Mouse (Mus musculus): ENCODE results near the gene Rab7b.

DNA sequence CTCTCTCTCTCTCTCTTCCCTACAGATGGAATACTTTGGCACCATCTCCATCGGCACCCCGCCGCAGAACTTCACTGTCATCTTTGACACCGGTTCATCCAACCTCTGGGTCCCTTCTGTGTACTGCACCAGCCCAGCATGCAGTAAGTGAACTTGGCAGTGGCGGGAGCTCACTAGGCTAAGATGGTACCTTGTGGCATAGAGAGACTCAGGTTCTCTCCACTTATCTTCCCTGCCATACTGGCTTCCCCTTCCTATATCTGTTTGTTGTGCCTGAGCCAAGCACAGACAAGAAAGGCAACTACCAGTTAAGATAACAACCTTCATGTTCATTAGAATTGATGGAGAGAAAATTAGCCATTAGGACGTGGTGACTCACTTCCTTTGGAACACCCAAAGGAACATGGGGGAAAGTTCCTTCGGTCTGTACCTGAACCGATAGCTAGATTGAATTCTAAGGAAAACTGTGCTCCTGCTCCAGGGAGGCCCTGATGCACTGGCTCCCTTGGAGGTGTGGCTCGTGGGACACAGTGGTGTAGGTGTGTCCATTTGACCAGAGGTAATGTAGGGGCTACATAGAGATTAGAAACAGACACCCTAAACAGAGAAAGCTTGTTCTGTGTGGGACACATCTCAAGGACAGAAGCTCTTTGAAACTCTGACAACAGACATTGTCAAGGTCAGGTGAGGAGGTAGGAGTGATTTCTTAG is 25.1 kb upstream of the Rab7b start:
- TF ChIP-seq CTCF (conservative IDR thresholded peaks at IDR 0.05; ENCODE audit: low read length) (no peak), NANOG (IDR thresholded peaks at IDR 0.05; ENCODE audit: borderline replicate concordance, low read length) (no peak)

All from E14TG2a.4 (cell line).